Mouse (Mus musculus) spleen, adult 2 months (tissue): Measurements from ENCODE around the gene Klc2.

Experiments
- CTCF ChIP-seq: fragments of 200-500 bp; IDR thresholded peaks from 2 replicates; pipeline ENCODE4 v1.5.1; 2011; ENCODE audit warnings: mild to moderate bottlenecking, inconsistent platforms; ENCODE audit not compliant: insufficient read depth, insufficient read length, insufficient replicate concordance; ENCODE audit errors: extremely low read depth
- POLR2A ChIP-seq: fragments of 200-500 bp; IDR thresholded peaks from 2 replicates; pipeline ENCODE4 v1.6.1; 2011; ENCODE audit warnings: low read depth, low read length, inconsistent platforms

- TF ChIP-seq CTCF (no peak), POLR2A (no peak)
Observed at GRCm38 (mm10) chr19:5083961-5084833, 34.2 kb downstream of the Klc2 start.
